Mouse (Mus musculus) neural tube, embryonic 14.5 days (tissue): ENCODE data around the gene Haus2. TPM values are rescaled to one million over a fixed set of nuclear protein-coding genes. Genes with fewer than 3 reads are reported as not detected.

ENCODE experiments used
- ATAC-seq: fragments of 200-750 bp; cut with Nextera tagmentation; 2 replicates; pipeline ENCODE4 v1.8.0; 2017; ENCODE audit warnings: low read depth, mild to moderate bottlenecking, moderate TSS enrichment, moderate library complexity
- H3K27ac ChIP-seq: fragments of 300-500 bp; sonication (generic); 2 replicates; pipeline ENCODE4 v1.5.1; 2014; ENCODE audit warnings: low read depth, mild to moderate bottlenecking, control low read depth, low read length, moderate library complexity, mixed read lengths
- H3K27me3 ChIP-seq: fragments of 300-500 bp; sonication (generic); 2 replicates; pipeline ENCODE4 v1.6.1; 2014; ENCODE audit warnings: low read length; ENCODE audit not compliant: control insufficient read depth, insufficient read depth
- H3K36me3 ChIP-seq: fragments of 300-500 bp; sonication (generic); 2 replicates; pipeline ENCODE4 v1.6.1; 2014; ENCODE audit warnings: low read length, mixed read lengths; ENCODE audit not compliant: control insufficient read depth, insufficient read depth
- H3K4me1 ChIP-seq: fragments of 300-500 bp; sonication (generic); 2 replicates; pipeline ENCODE4 v1.6.1; 2014; ENCODE audit warnings: low read length; ENCODE audit not compliant: control insufficient read depth, insufficient read depth
- H3K4me2 ChIP-seq: fragments of 300-500 bp; sonication (generic); 2 replicates; pipeline ENCODE4 v1.6.1; 2014; ENCODE audit warnings: mild to moderate bottlenecking, low read depth, low read length, control low read depth
- H3K4me3 ChIP-seq: fragments of 300-500 bp; sonication (generic); 2 replicates; pipeline ENCODE4 v1.5.1; 2014; ENCODE audit warnings: low read depth, low read length, control low read depth, mixed read lengths
- H3K9ac ChIP-seq: fragments of 300-500 bp; sonication (generic); replicated peaks from 2 replicates; pipeline ENCODE4 v1.6.1; 2014; ENCODE audit warnings: low read depth, mild to moderate bottlenecking, control low read depth, low read length, mixed read lengths
- H3K9me3 ChIP-seq: fragments of 300-500 bp; sonication (generic); 2 replicates; pipeline ENCODE4 v1.6.1; 2016; ENCODE audit warnings: low read length; ENCODE audit not compliant: control insufficient read depth
- WGBS: fragments of 180-500 bp; shearing (Covaris S2); extraction: QIAGEN DNeasy Blood & Tissue Kit; methylation state at CpG from one replicate; pipeline ENCODE4 v1.1.7; 2014; 5-methylcytosine and 5-hydroxymethylcytosine counted together
- polyA plus RNA-seq: library from polyadenylated mRNA; unstranded; fragments of >200 nt; fragmentation: Nextera tagmentation; extraction: Ambion mirVana; gene quantifications from 2 replicates; pipeline ENCODE4 v1.2.1, GENCODE M21; 2014

The Haus2 gene
- polyA plus RNA-seq, 1 experiment from 2014 or later = 29.8 TPM

DNA sequence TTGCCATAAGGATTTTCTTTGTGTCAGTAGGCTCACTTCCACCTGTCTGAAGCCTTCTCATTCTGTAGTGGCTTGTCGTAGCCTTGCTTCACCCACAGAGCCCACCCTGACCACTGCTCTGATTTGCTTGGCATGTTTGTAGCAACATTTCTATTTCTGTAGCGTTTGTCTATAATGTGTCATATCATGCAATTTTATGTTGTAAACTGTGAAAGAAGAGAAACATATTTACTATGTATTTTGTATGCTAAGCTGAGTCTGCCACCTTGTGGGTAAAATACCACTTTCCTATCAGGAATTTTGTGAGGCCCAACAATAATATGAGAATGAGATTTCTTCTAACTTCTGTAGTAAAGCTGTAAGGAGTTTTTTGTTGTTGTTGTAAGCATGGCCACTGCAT lies 61.1 kb downstream of the Haus2 start:
- WGBS = 90% methylated on average over 2 of the region's 2 CpGs
- H3K9me3 ChIP-seq = no peaks in the 10 kb centered on the region
- no peak for ATAC-seq
- no peak overlapping the region for H3K9ac ChIP-seq
- no peaks in the 10 kb centered on the region; the same call in 1 of the 2 replicates for H3K36me3 ChIP-seq
- no peak overlapping the region for H3K4me2 ChIP-seq
- no peaks in the 10 kb centered on the region for H3K27me3 ChIP-seq
- H3K27ac ChIP-seq = no peak overlapping the region
- no peaks in the 10 kb centered on the region for H3K4me1 ChIP-seq
- no peak overlapping the region for H3K4me3 ChIP-seq

Other genes starting within 250 kb of the Haus2 start
- 9.1 and 10.7 TPM in 2 replicates for gene Ganc, start 205.5 kb upstream of the Haus2 start, polyA plus RNA-seq
- gene Tmem87a, start 205.3 kb upstream of the Haus2 start, polyA plus RNA-seq = 8.1 and 14.3 TPM in 2 replicates
- 0.59 and 1.2 TPM in 2 replicates for gene Capn3, start 153.4 kb upstream of the Haus2 start, polyA plus RNA-seq
- gene Zfp106, start 45.5 kb upstream of the Haus2 start, polyA plus RNA-seq = 44.2 and 54.5 TPM in 2 replicates
- gene Snap23, start 41.7 kb upstream of the Haus2 start, polyA plus RNA-seq = 19.3 and 19.8 TPM in 2 replicates
- gene Lrrc57, start 137 bp downstream of the Haus2 start, polyA plus RNA-seq = 29.6 and 32.5 TPM in 2 replicates
- gene Stard9, start 19.7 kb downstream of the Haus2 start, polyA plus RNA-seq = 7.9 and 8.3 TPM in 2 replicates
- 7.8 and 9.5 TPM in 2 replicates for gene Cdan1, start 240.7 kb downstream of the Haus2 start, polyA plus RNA-seq
- 19.1 and 21.9 TPM in 2 replicates for gene Ttbk2, start 241.2 kb downstream of the Haus2 start, polyA plus RNA-seq